Mouse (Mus musculus): ENCODE data around the gene Atp6v0b. TPM values are rescaled to one million over a fixed set of nuclear protein-coding genes. Genes with fewer than 3 reads are reported as not detected.
A peak's percentile ranks its signal among the peaks of the same experiment; 100 is the strongest.

Gene Atp6v0b
- polyA plus RNA-seq, 1 experiment from 2014 or later = 307 TPM

DNA sequence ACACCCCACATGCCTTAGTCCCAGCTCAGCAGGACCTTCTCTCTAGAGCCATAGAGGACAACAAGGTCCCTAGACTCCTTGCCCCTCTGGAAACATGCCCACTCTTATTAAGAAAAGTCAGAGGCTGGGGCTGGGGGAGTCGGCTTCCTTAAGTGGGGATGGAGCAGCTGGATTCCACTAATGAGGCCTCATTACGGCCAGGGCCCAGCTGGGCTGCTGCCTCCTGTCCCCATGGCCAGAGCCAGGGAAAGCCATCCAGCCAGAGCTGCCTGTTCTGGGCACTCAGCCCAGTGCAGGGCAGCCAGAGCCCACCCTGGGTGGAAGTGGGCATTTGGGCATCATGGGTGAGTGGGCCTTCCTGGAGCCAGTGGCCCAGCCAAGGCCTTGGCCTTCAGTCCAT, 40.1 kb downstream of the Atp6v0b start:
- no peaks in the 10 kb centered on the region for H3K36me3 ChIP-seq (ENCODE audit: inconsistent target)
- WGBS (ENCODE audit: missing documents) = 95% methylated on average over 2 of the region's 2 CpGs
- no peak overlapping the region for H3K4me3 ChIP-seq (ENCODE audit: inconsistent target)
- H3K79me2 ChIP-seq (ENCODE audit: inconsistent target) = no peaks in the 10 kb centered on the region
- no peak overlapping the region for H3K27ac ChIP-seq

DNA sequence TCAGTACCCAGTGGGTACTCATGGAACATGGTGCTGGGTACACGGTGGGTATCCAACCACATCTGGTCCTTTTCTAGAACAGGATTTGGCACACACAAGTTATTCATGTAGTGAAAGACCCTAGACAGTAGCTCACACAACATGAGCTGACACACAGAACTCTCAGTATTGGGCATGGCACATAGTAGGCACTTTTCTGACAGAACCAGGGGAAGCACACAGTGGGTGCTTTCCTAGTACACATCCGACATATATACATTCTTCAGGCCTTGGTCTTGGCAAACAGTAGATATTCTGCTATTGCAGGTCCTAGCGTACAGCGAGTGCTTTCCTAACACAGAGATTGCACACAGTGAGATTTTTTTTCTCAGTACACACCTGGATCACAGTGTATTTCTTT, 40.9 kb downstream of the Atp6v0b start:
- no peaks in the 10 kb centered on the region for H3K36me3 ChIP-seq (ENCODE audit: inconsistent target)
- 91% methylated on average over 4 of the region's 4 CpGs for WGBS (ENCODE audit: missing documents)
- H3K79me2 ChIP-seq (ENCODE audit: inconsistent target) = no peaks in the 10 kb centered on the region
- H3K4me3 ChIP-seq (ENCODE audit: inconsistent target) = no peak overlapping the region
- no peak overlapping the region for H3K27ac ChIP-seq

DNA sequence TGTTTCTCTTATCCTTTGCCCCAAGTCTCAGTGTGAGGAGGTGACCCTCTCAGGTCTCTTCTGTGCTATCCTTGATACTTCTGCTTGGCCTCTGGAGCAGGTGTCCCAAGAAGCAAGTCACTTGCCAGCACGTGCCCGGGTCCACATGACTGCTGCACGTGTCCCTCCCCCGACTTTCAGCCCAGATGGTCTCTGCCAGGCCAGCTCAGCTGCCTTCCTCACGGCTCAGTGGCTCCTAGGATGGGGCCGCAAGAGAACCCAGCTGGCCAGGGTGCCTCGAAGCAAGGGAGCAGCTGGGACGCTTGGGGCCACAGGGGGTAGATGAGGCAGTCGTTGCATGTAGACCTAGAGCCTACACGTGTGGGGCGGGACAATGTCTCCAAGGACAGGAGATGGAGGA, 41.8 kb downstream of the Atp6v0b start:
- H3K36me3 ChIP-seq (ENCODE audit: inconsistent target) = no peaks in the 10 kb centered on the region
- H3K79me2 ChIP-seq (ENCODE audit: inconsistent target) = no peaks in the 10 kb centered on the region
- no peak overlapping the region for H3K27ac ChIP-seq
- WGBS (ENCODE audit: missing documents) = 92% methylated on average over 11 of the region's 11 CpGs
- H3K4me3 ChIP-seq (ENCODE audit: inconsistent target) = no peak overlapping the region

DNA sequence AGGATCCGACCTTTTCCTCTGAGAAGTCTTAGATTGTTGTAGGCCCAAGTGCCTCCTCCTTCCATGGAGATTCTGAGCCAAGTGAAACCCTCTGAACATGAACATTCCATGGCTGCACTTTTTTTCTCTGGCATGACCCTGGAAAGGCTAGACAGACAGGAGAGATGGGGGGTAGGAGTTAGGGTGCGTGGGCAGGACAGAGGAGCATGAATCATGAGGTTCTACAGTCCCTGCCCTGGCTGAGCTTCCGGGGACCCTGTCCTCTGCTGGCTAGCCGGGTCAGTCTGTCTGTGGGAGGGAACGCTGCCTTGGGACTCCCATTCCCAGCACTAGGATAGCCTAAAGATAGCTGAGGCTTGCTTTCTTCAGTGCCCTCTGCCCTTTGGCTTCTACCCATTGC, 42.7 kb downstream of the Atp6v0b start:
- 92% methylated on average over 5 of the region's 5 CpGs for WGBS (ENCODE audit: missing documents)
- Histone ChIP-seq H3K79me2 (ENCODE audit: inconsistent target) (no peaks in the 10 kb centered on the region), H3K36me3 (ENCODE audit: inconsistent target) (no peaks in the 10 kb centered on the region), H3K27ac (no peak overlapping the region), H3K4me3 (ENCODE audit: inconsistent target) (no peak overlapping the region)

DNA sequence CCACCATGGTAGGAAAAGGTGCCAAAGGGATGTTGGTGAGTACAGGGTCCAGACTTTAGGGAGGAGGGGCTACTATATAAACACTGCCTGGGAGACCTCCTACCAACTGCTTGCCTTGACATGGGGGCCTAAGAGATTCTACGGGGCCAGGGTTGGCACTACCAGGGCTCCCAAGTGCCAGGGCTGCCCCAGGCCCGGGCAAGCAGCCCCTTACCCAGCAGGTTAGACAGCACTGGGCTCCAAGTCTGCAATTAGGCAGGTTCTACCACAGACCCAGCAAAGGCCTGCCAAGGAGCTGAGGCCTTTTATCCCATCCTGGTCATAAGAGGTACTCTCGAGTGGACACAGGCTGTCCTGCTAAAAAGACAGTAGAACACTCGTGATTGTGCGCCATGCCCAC, 44.0 kb downstream of the Atp6v0b start:
- Histone ChIP-seq H3K36me3 (ENCODE audit: inconsistent target) (no peaks in the 10 kb centered on the region), H3K79me2 (ENCODE audit: inconsistent target) (no peaks in the 10 kb centered on the region), H3K4me3 (ENCODE audit: inconsistent target) (no peak overlapping the region), H3K27ac (no peak overlapping the region)
- 93% methylated on average over 5 of the region's 5 CpGs for WGBS (ENCODE audit: missing documents)

DNA sequence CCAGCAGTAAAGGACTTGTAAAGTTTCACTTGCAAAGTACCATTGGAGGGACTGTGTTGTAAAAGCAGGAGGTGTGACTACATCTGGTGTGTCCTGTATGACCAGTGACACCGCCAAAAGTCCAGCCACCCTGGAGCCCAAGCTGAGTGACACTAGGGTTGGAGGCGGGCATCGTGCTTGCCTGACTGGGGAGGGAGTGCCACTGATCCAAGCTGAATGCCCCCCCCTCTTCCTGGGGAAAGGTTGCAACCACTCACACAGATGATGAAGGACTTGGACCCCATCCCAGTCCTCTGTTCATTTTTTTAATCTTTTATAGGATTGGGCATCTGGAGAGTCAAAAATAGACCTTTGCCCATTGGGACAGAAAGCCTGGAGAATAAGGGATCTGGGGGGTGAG, 45.6 kb downstream of the Atp6v0b start:
- Histone ChIP-seq H3K36me3 (ENCODE audit: inconsistent target) (no peaks in the 10 kb centered on the region), H3K27ac (no peak overlapping the region), H3K4me3 (ENCODE audit: inconsistent target) (no peak overlapping the region), H3K79me2 (ENCODE audit: inconsistent target) (no peaks in the 10 kb centered on the region)
- 87% methylated on average over 3 of the region's 3 CpGs for WGBS (ENCODE audit: missing documents)

DNA sequence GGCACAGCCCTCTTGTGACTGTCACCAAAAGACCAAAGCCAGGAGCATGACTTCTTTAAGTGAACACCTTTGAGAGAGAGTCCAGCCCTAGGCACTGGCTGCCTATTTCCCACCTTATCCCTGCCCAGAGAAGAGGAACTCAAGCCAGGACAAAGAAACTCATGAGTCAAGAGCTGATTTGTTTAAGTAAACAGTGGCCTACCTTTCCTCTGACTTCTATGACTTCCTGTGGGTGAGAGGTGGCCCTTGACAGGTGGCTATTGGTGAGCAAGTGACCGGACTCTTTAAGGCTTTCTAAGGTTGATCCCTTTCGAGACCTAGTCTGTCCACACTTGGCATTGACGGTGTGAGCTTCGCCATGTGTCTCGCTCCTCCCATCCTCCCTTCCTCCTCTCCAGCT, 46.3 kb downstream of the Atp6v0b start:
- Histone ChIP-seq H3K27ac (no peak overlapping the region), H3K36me3 (ENCODE audit: inconsistent target) (no peaks in the 10 kb centered on the region), H3K4me3 (ENCODE audit: inconsistent target) (no peak overlapping the region), H3K79me2 (ENCODE audit: inconsistent target) (no peaks in the 10 kb centered on the region)
- WGBS (ENCODE audit: missing documents) = 100% methylated on average over 5 of the region's 5 CpGs

DNA sequence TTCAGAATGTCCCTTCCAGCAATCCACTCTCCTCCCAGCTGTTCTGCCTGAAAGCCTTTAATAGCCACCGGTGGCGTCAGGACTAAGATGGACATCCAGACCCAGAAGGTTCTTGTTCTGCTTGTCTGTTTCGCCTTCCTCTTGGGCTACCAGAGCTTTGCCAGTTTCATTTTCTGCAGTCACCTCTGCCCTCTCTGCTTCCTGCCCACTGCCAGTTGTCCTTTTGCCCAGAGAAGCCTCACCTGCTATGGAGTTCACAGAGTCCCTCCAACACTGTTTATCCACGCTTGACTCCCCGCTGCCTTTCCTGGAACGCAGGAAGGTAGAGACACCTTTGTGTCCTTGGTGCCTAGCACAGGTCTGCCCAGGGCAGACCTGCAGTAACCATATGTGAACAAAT, 47.8 kb downstream of the Atp6v0b start:
- Histone ChIP-seq H3K79me2 (ENCODE audit: inconsistent target) (no peaks in the 10 kb centered on the region), H3K27ac (no peak overlapping the region), H3K4me3 (ENCODE audit: inconsistent target) (no peak overlapping the region), H3K36me3 (ENCODE audit: inconsistent target) (no peaks in the 10 kb centered on the region)
- WGBS (ENCODE audit: missing documents) = 85% methylated on average over 6 of the region's 6 CpGs

DNA sequence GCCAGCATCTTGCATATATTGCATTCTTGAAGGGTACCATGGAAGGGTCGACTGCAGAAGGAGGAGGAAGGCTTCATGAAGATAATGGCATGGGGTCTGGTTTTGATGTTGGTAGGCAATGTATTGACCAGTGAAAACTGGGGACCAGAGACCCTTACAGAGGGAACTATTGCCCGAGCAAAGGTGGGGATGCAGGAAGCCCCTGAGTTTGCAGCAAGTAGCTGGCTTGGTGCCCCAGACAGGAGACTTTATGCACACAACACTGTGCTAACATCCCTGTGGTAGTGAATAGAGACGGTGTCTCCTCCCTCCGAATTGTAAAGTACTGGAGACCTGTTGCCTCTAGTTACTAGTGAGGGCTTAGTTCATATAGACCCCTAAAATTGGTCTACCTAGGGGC, 49.9 kb downstream of the Atp6v0b start:
- 81% methylated on average over 4 of the region's 4 CpGs for WGBS (ENCODE audit: missing documents)
- H3K27ac ChIP-seq = no peak overlapping the region
- no peak overlapping the region for H3K4me3 ChIP-seq (ENCODE audit: inconsistent target)
- H3K36me3 ChIP-seq (ENCODE audit: inconsistent target) = no peaks in the 10 kb centered on the region
- H3K79me2 ChIP-seq (ENCODE audit: inconsistent target) = no peaks in the 10 kb centered on the region

DNA sequence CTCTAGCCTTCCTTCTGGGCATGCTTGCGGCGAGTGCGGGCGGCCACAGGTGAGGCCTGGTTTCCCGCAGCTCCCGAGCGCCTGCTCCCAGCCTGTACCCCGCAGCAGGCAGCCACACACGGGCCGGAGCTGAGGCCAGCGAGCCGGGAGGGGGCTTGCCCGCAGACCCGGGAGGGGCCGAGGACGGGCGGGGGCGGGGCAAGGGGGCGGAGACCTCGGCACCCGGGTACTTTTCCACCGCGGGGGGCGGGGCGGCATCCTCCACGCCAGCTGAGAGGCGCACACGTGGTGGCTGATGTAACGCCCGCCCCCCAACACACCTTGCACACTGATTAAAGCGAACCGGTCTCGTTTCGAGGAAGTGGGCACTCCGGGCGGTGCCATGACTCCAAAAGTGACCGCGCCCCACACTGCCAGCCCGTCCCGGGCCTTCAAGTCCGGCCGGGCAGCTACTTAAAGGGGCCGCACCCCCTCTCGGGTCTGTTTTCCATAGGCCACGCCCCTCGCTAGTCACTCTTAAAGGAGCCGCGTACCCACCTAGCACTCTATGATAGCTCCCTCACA, 50.8 kb downstream of the Atp6v0b start:
- Histone ChIP-seq H3K79me2 (ENCODE audit: inconsistent target) (no peaks in the 10 kb centered on the region), H3K27ac (no peak overlapping the region), H3K36me3 (ENCODE audit: inconsistent target) (no peaks in the 10 kb centered on the region), H3K4me3 (ENCODE audit: inconsistent target) (peak overlapping the region; percentile 27)
- under 1% methylated on average over 41 of the region's 48 CpGs for WGBS (ENCODE audit: missing documents)

DNA sequence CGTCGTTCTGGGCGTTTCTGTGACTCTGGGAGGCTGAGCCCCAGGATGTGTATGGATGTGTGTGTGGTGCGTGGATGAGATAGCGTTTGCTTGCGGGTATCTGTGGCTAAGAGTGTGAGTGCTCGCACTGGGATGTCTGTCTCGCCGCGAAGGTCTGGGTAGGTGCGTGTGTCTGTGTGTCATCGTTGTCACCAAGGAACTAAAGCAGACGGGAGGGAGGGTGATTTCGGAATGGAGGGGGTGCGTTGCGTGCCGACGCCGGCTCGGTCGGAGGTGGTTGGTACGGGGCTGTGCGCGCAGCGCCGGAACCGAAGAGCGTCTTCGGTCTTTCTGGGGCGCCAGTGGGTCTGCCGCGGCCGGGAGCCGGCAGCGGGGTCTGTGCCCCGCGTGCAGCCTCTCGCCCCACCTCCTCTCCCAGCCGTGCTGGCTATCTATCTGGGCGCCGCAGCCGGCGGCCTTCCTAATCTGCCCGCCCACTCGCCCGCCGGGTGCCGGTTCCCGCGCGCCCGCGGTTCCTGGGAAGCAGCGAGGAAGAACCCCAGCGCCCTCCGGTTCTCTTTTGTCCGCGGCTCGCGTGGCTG, 51.5 kb downstream of the Atp6v0b start:
- H3K4me3 ChIP-seq (ENCODE audit: inconsistent target) = peak overlapping the region; percentile 22; the same call in 1 of the 2 replicates
- H3K79me2 ChIP-seq (ENCODE audit: inconsistent target) = no peaks in the 10 kb centered on the region
- H3K36me3 ChIP-seq (ENCODE audit: inconsistent target) = no peaks in the 10 kb centered on the region
- under 1% methylated on average over 60 of the region's 60 CpGs for WGBS (ENCODE audit: missing documents)
- no peak overlapping the region for H3K27ac ChIP-seq

DNA sequence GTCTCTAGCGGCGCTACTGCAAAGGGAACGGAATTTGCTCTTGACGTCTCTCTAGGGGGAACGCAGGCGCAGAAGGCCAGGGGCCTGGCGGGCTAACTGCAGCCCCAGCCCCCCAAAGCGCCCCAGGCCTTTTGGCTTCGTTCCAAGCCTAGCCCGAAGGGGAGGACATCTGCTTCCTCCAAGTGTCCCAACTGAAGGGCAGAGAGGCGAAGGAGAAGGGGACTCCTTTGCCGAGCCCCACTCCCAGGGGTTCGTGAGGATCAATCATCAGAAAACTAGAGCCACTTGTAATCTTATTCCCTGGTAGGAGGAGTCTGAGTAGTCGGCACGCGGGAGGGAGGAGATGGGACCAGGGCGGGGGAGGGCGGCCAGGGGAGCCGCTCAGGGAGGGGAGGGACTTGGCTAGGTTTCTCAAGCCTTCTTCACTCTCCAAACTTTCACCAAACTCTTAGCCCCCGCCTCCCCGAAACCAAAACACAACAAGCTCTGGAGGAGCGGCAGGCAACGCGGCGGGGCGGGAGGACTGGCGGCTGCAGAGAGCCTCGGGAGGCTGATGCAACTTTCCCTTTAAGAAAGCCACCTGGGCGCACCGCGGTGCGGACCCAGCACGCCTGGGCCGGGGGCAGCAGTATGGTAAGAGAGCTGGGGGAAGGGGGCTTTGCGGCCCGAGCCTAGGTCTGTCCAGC, 52.1 kb downstream of the Atp6v0b start:
- Histone ChIP-seq H3K36me3 (ENCODE audit: inconsistent target) (no peaks in the 10 kb centered on the region), H3K79me2 (ENCODE audit: inconsistent target) (no peaks in the 10 kb centered on the region), H3K27ac (no peak overlapping the region), H3K4me3 (ENCODE audit: inconsistent target) (peak overlapping the region; percentile 18; the same call in 1 of the 2 replicates)
- 11% methylated on average over 34 of the region's 36 CpGs for WGBS (ENCODE audit: missing documents)

DNA sequence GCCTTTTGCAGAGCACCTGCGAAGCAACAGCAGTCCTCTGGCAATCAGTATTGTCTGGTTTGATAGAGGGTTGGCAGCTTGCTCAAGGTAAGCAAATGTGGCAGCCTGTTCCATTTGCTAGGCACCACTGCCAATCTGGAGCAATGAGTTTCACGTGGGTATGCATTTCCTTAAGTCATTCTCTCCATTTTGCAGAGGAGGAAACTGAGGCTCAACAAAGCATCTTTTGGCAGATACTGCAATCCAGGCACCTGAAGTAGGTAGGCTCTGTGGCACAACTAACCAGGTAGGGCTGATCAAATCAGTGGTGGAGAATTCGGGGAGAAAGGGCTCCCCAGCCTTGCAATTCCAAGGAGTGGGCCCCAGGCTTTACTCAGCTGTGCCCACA, 52.7 kb downstream of the Atp6v0b start, which contains the start of gene Slc6a9:
Slc6a9 (plus strand) TSS at position 50 of the 388 bp plus-strand sequence.
- peak within 1 kb of the TSS; percentile 18; the same call in 1 of the 2 replicates for H3K4me3 ChIP-seq (ENCODE audit: inconsistent target)
- H3K36me3 ChIP-seq (ENCODE audit: inconsistent target) = no peaks in the 10 kb centered on the region
- 62% methylated on average over 3 of the region's 3 CpGs for WGBS (ENCODE audit: missing documents)
- H3K79me2 ChIP-seq (ENCODE audit: inconsistent target) = no peaks in the 10 kb centered on the region
- no peak within 1 kb of the TSS for H3K27ac ChIP-seq

All from macrophage (primary cell).